Mouse (Mus musculus) liver, postnatal 0 days (tissue): Measurements from ENCODE around the gene Hrh2.

Source experiments
- CTCF ChIP-seq: sonication (generic); IDR thresholded peaks from 2 replicates; pipeline ENCODE4 v1.5.1; 2016; ENCODE audit warnings: antibody characterized with exemption, low read depth
- EP300 ChIP-seq: IDR thresholded peaks from 2 replicates; pipeline ENCODE4 v1.6.1; 2016; ENCODE audit warnings: antibody characterized with exemption, low read depth, mild to moderate bottlenecking

- TF ChIP-seq CTCF, result no peak
- no peak for TF ChIP-seq EP300
These were observed 1.7 kb downstream of the Hrh2 start for GRCm38 (mm10) chr13:54193580-54193979.
